Mouse (Mus musculus) layer of hippocampus, adult 11-12 months (tissue): ENCODE data around the gene Ccdc149.

Experiments used
- DNase-seq: peaks from one replicate; pipeline ENCODE4 v3.0.0; 2022; ENCODE audit warnings: low spot score

Gene Ccdc149

GRCm38 (mm10) chr5:52449187-52449586 is 22.1 kb downstream of the Ccdc149 start:
- DNase-seq: no peak

GRCm38 (mm10) chr5:52440278-52440677 is 31.0 kb downstream of the Ccdc149 start:
- DNase-seq: no peak

GRCm38 (mm10) chr5:52438946-52439345 is 32.4 kb downstream of the Ccdc149 start:
- DNase-seq: no peak

GRCm38 (mm10) chr5:52435533-52435932 is 35.8 kb downstream of the Ccdc149 start:
- no peak for DNase-seq

- DNase-seq: no peak
Observed at GRCm38 (mm10) chr5:52431276-52431844, 40.0 kb downstream of the Ccdc149 start.

GRCm38 (mm10) chr5:52429731-52430480 is 41.4 kb downstream of the Ccdc149 start:
- DNase-seq: no peak

GRCm38 (mm10) chr5:52428613-52429012 is 42.7 kb downstream of the Ccdc149 start:
- no peak for DNase-seq

- no peak for DNase-seq
Observed at GRCm38 (mm10) chr5:52425819-52426218, 45.5 kb downstream of the Ccdc149 start.

- DNase-seq: no peak
Observed at GRCm38 (mm10) chr5:52423893-52424292, 47.4 kb downstream of the Ccdc149 start.

GRCm38 (mm10) chr5:52416485-52416884 is 54.8 kb downstream of the Ccdc149 start:
- no peak for DNase-seq

GRCm38 (mm10) chr5:52415917-52416316 is 55.4 kb downstream of the Ccdc149 start:
- DNase-seq: no peak

- DNase-seq: no peak
Observed at GRCm38 (mm10) chr5:52415193-52415592, 56.1 kb downstream of the Ccdc149 start.

GRCm38 (mm10) chr5:52411567-52411966 is 59.8 kb downstream of the Ccdc149 start:
- no peak for DNase-seq

- no peak for DNase-seq
Observed at GRCm38 (mm10) chr5:52410197-52410596, 61.1 kb downstream of the Ccdc149 start.

GRCm38 (mm10) chr5:52408668-52409315 is 62.5 kb downstream of the Ccdc149 start:
- DNase-seq: no peak

GRCm38 (mm10) chr5:52404373-52404772 is 66.9 kb downstream of the Ccdc149 start:
- no peak for DNase-seq

- DNase-seq: no peak
Observed at GRCm38 (mm10) chr5:52393756-52394155, 77.6 kb downstream of the Ccdc149 start.

GRCm38 (mm10) chr5:52391471-52391870 is 79.8 kb downstream of the Ccdc149 start:
- no peak for DNase-seq

GRCm38 (mm10) chr5:52390381-52390780 is 80.9 kb downstream of the Ccdc149 start:
- no peak for DNase-seq

- peak; percentile 34 for DNase-seq
Observed at GRCm38 (mm10) chr5:52388092-52388749, 83.1 kb downstream of the Ccdc149 start.

- no peak for DNase-seq
Observed at GRCm38 (mm10) chr5:52386016-52386415, 85.3 kb downstream of the Ccdc149 start.

- no peak for DNase-seq
Observed at GRCm38 (mm10) chr5:52383748-52384147, 87.6 kb downstream of the Ccdc149 start.

GRCm38 (mm10) chr5:52382837-52383236 is 88.5 kb downstream of the Ccdc149 start:
- no peak for DNase-seq
